Mouse (Mus musculus) neural tube, embryonic 13.5 days (tissue): Measurements from ENCODE around the gene Gjd3. TPM values are rescaled to one million over a fixed set of nuclear protein-coding genes. Genes with fewer than 3 reads are reported as not detected.

Source experiments
- ATAC-seq: fragments of 200-750 bp; cut with Nextera tagmentation; 2 replicates; pipeline ENCODE4 v1.8.0; 2017; ENCODE audit warnings: low read depth, mild to moderate bottlenecking, moderate TSS enrichment, moderate library complexity
- H3K27ac ChIP-seq: fragments of 300-500 bp; sonication (generic); replicated peaks from 2 replicates; pipeline ENCODE4 v1.5.1; 2015; ENCODE audit warnings: moderate library complexity, mild to moderate bottlenecking, inconsistent platforms
- H3K27me3 ChIP-seq: fragments of 300-500 bp; sonication (generic); 2 replicates; pipeline ENCODE4 v1.6.1; 2015; ENCODE audit warnings: mild to moderate bottlenecking, inconsistent platforms
- H3K36me3 ChIP-seq: fragments of 300-500 bp; sonication (generic); 2 replicates; pipeline ENCODE4 v1.6.1; 2015; ENCODE audit warnings: mild to moderate bottlenecking, inconsistent platforms
- H3K4me1 ChIP-seq: fragments of 300-500 bp; sonication (generic); replicated peaks from 2 replicates; pipeline ENCODE4 v1.6.1; 2015; ENCODE audit warnings: inconsistent platforms
- H3K4me2 ChIP-seq: fragments of 300-500 bp; sonication (generic); 2 replicates; pipeline ENCODE4 v1.6.1; 2015; ENCODE audit warnings: inconsistent platforms, mild to moderate bottlenecking, moderate library complexity
- H3K4me3 ChIP-seq: fragments of 300-500 bp; sonication (generic); 2 replicates; pipeline ENCODE4 v1.5.1; 2015; ENCODE audit warnings: mild to moderate bottlenecking, inconsistent platforms
- H3K9ac ChIP-seq: fragments of 300-500 bp; sonication (generic); 2 replicates; pipeline ENCODE4 v1.6.1; 2015; ENCODE audit warnings: moderate library complexity, mild to moderate bottlenecking, inconsistent platforms
- H3K9me3 ChIP-seq: fragments of 300-500 bp; sonication (generic); 2 replicates; pipeline ENCODE4 v1.6.1; 2016; ENCODE audit warnings: inconsistent platforms
- WGBS: fragments of 180-500 bp; shearing (Covaris S2); methylation state at CpG from one replicate; pipeline ENCODE4 v1.1.7; 2015; 5-methylcytosine and 5-hydroxymethylcytosine counted together
- polyA plus RNA-seq: library from polyadenylated mRNA; unstranded; fragments of >200 nt; fragmentation: Nextera tagmentation; extraction: Ambion mirVana; gene quantifications from 2 replicates; pipeline ENCODE4 v1.2.1, GENCODE M21; 2015

Gene Gjd3
- 1.4 and 1.5 TPM in 2 replicates for polyA plus RNA-seq

GRCm38 (mm10) chr11:98982773-98983133 lies at the start of gene Gjd3:
TSS of gene Gjd3 (minus strand) at chr11:98983016.
- peaks cover 34% of the 10 kb centered on the region for H3K4me1 ChIP-seq
- H3K4me2 ChIP-seq: peak within 1 kb of the TSS; percentile 81
- peak within 1 kb of the TSS; percentile 96 for H3K27ac ChIP-seq
- peaks cover 4% of the 10 kb centered on the region; the same call in 1 of the 2 replicates for H3K27me3 ChIP-seq
- 2% methylated on average over 28 of the region's 28 CpGs for WGBS
- peak within 1 kb of the TSS; percentile 88 for H3K9ac ChIP-seq
- H3K36me3 ChIP-seq: no peaks in the 10 kb centered on the region
- ATAC-seq: no peak; the same call in 1 of the 2 replicates
- no peaks in the 10 kb centered on the region for H3K9me3 ChIP-seq
- H3K4me3 ChIP-seq: peak within 1 kb of the TSS; percentile 65

- Histone ChIP-seq H3K27ac (no peak overlapping the region), H3K9ac (no peak overlapping the region), H3K9me3 (no peaks in the 10 kb centered on the region), H3K4me2 (no peak overlapping the region), H3K27me3 (no peaks in the 10 kb centered on the region), H3K4me3 (no peak overlapping the region), H3K4me1 (peaks cover 15% of the 10 kb centered on the region), H3K36me3 (no peaks in the 10 kb centered on the region)
- ATAC-seq: no peak
- WGBS: 87% methylated on average over 12 of the region's 12 CpGs
Measured at GRCm38 (mm10) chr11:99026899-99027440, 44.2 kb upstream of the Gjd3 start.

- no peaks in the 10 kb centered on the region for H3K27me3 ChIP-seq
- H3K4me3 ChIP-seq: no peak overlapping the region
- H3K36me3 ChIP-seq: peaks cover under 1% of the 10 kb centered on the region; the same call in 1 of the 2 replicates
- H3K9ac ChIP-seq: no peak overlapping the region
- no peak overlapping the region for H3K4me2 ChIP-seq
- WGBS: 89% methylated on average over 6 of the region's 6 CpGs
- no peak overlapping the region for H3K27ac ChIP-seq
- no peaks in the 10 kb centered on the region for H3K9me3 ChIP-seq
- no peak for ATAC-seq
- peaks cover 15% of the 10 kb centered on the region for H3K4me1 ChIP-seq
Measured at GRCm38 (mm10) chr11:99025878-99026277, 43.1 kb upstream of the Gjd3 start.

GRCm38 (mm10) chr11:99024468-99025134 lies 41.8 kb upstream of the Gjd3 start:
- H3K4me1 ChIP-seq: peaks cover 15% of the 10 kb centered on the region
- peaks cover 2% of the 10 kb centered on the region; the same call in 1 of the 2 replicates for H3K36me3 ChIP-seq
- H3K9me3 ChIP-seq: no peaks in the 10 kb centered on the region
- peak; percentile 22; the same call in 1 of the 2 replicates for ATAC-seq
- H3K4me2 ChIP-seq: peak overlapping the region; percentile 49
- no peak overlapping the region for H3K27ac ChIP-seq
- no peak overlapping the region for H3K9ac ChIP-seq
- WGBS: 48% methylated on average over 18 of the region's 18 CpGs
- H3K4me3 ChIP-seq: peak overlapping the region; percentile 63
- no peaks in the 10 kb centered on the region for H3K27me3 ChIP-seq

GRCm38 (mm10) chr11:99023500-99024467 lies 41.0 kb upstream of the Gjd3 start, which contains the start of gene Top2a:
TSS of gene Top2a (minus strand) at chr11:99024189.
- H3K36me3 ChIP-seq: peaks cover 2% of the 10 kb centered on the region; the same call in 1 of the 2 replicates
- H3K4me1 ChIP-seq: peaks cover 15% of the 10 kb centered on the region
- H3K4me3 ChIP-seq: peak within 1 kb of the TSS; percentile 63
- peak within 1 kb of the TSS; percentile 68 for H3K9ac ChIP-seq
- ATAC-seq: peak; percentile 97
- H3K4me2 ChIP-seq: peak within 1 kb of the TSS; percentile 74
- no peaks in the 10 kb centered on the region for H3K27me3 ChIP-seq
- H3K9me3 ChIP-seq: no peaks in the 10 kb centered on the region
- H3K27ac ChIP-seq: no peak within 1 kb of the TSS
- WGBS: under 1% methylated on average over 54 of the region's 54 CpGs

- no peak overlapping the region for H3K27ac ChIP-seq
- H3K4me2 ChIP-seq: peak overlapping the region; percentile 74
- peaks cover 15% of the 10 kb centered on the region for H3K4me1 ChIP-seq
- 13% methylated on average over 4 of the region's 4 CpGs for WGBS
- H3K9ac ChIP-seq: peak overlapping the region; percentile 68
- peak overlapping the region; percentile 63 for H3K4me3 ChIP-seq
- H3K36me3 ChIP-seq: peaks cover 2% of the 10 kb centered on the region; the same call in 1 of the 2 replicates
- no peak for ATAC-seq
- no peaks in the 10 kb centered on the region for H3K9me3 ChIP-seq
- no peaks in the 10 kb centered on the region for H3K27me3 ChIP-seq
Measured at GRCm38 (mm10) chr11:99023094-99023493, 40.3 kb upstream of the Gjd3 start.

GRCm38 (mm10) chr11:99022384-99022933 lies 39.6 kb upstream of the Gjd3 start:
- H3K27ac ChIP-seq: no peak overlapping the region
- peak overlapping the region; percentile 74 for H3K4me2 ChIP-seq
- no peak for ATAC-seq
- peaks cover 2% of the 10 kb centered on the region; the same call in 1 of the 2 replicates for H3K36me3 ChIP-seq
- H3K9ac ChIP-seq: no peak overlapping the region
- no peaks in the 10 kb centered on the region for H3K27me3 ChIP-seq
- H3K4me1 ChIP-seq: peaks cover 15% of the 10 kb centered on the region
- H3K9me3 ChIP-seq: no peaks in the 10 kb centered on the region
- WGBS: 85% methylated on average over 5 of the region's 5 CpGs
- peak overlapping the region; percentile 63 for H3K4me3 ChIP-seq

GRCm38 (mm10) chr11:99019844-99020243 lies 37.0 kb upstream of the Gjd3 start:
- H3K4me1 ChIP-seq: peaks cover 15% of the 10 kb centered on the region
- no peaks in the 10 kb centered on the region for H3K9me3 ChIP-seq
- no peaks in the 10 kb centered on the region for H3K27me3 ChIP-seq
- no peak for ATAC-seq
- no peak overlapping the region for H3K4me3 ChIP-seq
- H3K27ac ChIP-seq: no peak overlapping the region
- WGBS: 94% methylated on average over 6 of the region's 6 CpGs
- no peak overlapping the region for H3K4me2 ChIP-seq
- H3K9ac ChIP-seq: no peak overlapping the region
- H3K36me3 ChIP-seq: peaks cover 8% of the 10 kb centered on the region; the same call in 1 of the 2 replicates

- Histone ChIP-seq H3K4me3 (no peak overlapping the region), H3K4me2 (no peak overlapping the region), H3K4me1 (no peaks in the 10 kb centered on the region), H3K27ac (no peak overlapping the region), H3K9me3 (no peaks in the 10 kb centered on the region), H3K27me3 (no peaks in the 10 kb centered on the region), H3K9ac (no peak overlapping the region), H3K36me3 (0 out of 2 replicates have a peak, but pooled peaks cover 11% of the 10 kb centered on the region)
- whole genome bisulfite sequencing: 95% methylated on average over 1 of the region's 1 CpGs
- no peak for ATAC-seq
Measured at GRCm38 (mm10) chr11:99013856-99014255, 31.0 kb upstream of the Gjd3 start.

GRCm38 (mm10) chr11:99010706-99011105 lies 27.9 kb upstream of the Gjd3 start:
- no peak overlapping the region for H3K4me3 ChIP-seq
- WGBS: 94% methylated on average over 5 of the region's 5 CpGs
- H3K27me3 ChIP-seq: no peaks in the 10 kb centered on the region
- no peaks in the 10 kb centered on the region for H3K9me3 ChIP-seq
- H3K36me3 ChIP-seq: 0 out of 2 replicates have a peak, but pooled peaks cover 8% of the 10 kb centered on the region
- no peak overlapping the region for H3K9ac ChIP-seq
- H3K4me2 ChIP-seq: no peak overlapping the region
- ATAC-seq: no peak
- H3K27ac ChIP-seq: no peak overlapping the region
- H3K4me1 ChIP-seq: no peaks in the 10 kb centered on the region

- Histone ChIP-seq H3K4me2 (no peak overlapping the region), H3K4me3 (no peak overlapping the region), H3K4me1 (no peaks in the 10 kb centered on the region), H3K9me3 (no peaks in the 10 kb centered on the region), H3K9ac (no peak overlapping the region), H3K27me3 (no peaks in the 10 kb centered on the region), H3K27ac (no peak overlapping the region), H3K36me3 (0 out of 2 replicates have a peak, but pooled peaks cover 5% of the 10 kb centered on the region)
- 92% methylated on average over 4 of the region's 4 CpGs for WGBS
- no peak for ATAC-seq
Measured at GRCm38 (mm10) chr11:99010124-99010523, 27.3 kb upstream of the Gjd3 start.
